Mouse (Mus musculus): ENCODE measurements at regions not wholly inside any gene's neighbourhood (a gene's known extent, or its start where the extent isn't known, plus 50 kb on each side); places are given as distances from the start of the nearest gene placed in this dataset.

GRCm38 (mm10) chr13:54285968-54286367, 85.2 kb upstream of the Cplx2 start:
- DNase-seq (ENCODE audit: low read depth): no peak

GRCm38 (mm10) chr13:54286616-54287015, 84.5 kb upstream of the Cplx2 start:
- no peak for DNase-seq (ENCODE audit: low read depth)

- DNase-seq (ENCODE audit: low read depth): no peak
These were observed 81.1 kb upstream of the Cplx2 start for GRCm38 (mm10) chr13:54290066-54290465.

GRCm38 (mm10) chr13:54292394-54292793, 78.8 kb upstream of the Cplx2 start:
- DNase-seq (ENCODE audit: low read depth): no peak

GRCm38 (mm10) chr13:54293006-54293405, 78.1 kb upstream of the Cplx2 start:
- DNase-seq (ENCODE audit: low read depth): no peak

- peak; percentile 3 for DNase-seq (ENCODE audit: low read depth)
These were observed 75.5 kb upstream of the Cplx2 start for GRCm38 (mm10) chr13:54295475-54296259.

- DNase-seq (ENCODE audit: low read depth): no peak
These were observed 74.9 kb upstream of the Cplx2 start for GRCm38 (mm10) chr13:54296260-54296555.

GRCm38 (mm10) chr13:54298851-54299250, 72.3 kb upstream of the Cplx2 start:
- DNase-seq (ENCODE audit: low read depth): no peak

- no peak for DNase-seq (ENCODE audit: low read depth)
These were observed 71.9 kb upstream of the Cplx2 start for GRCm38 (mm10) chr13:54299295-54299694.

- DNase-seq (ENCODE audit: low read depth): no peak
These were observed 70.0 kb upstream of the Cplx2 start for GRCm38 (mm10) chr13:54301110-54301509.

GRCm38 (mm10) chr13:54301677-54302076, 69.5 kb upstream of the Cplx2 start:
- no peak for DNase-seq (ENCODE audit: low read depth)

GRCm38 (mm10) chr13:54302351-54303070, 68.6 kb upstream of the Cplx2 start:
- DNase-seq (ENCODE audit: low read depth): no peak

- peak; percentile 16 for DNase-seq (ENCODE audit: low read depth)
These were observed 67.9 kb upstream of the Cplx2 start for GRCm38 (mm10) chr13:54303071-54303924.

GRCm38 (mm10) chr13:54304251-54304650, 66.9 kb upstream of the Cplx2 start:
- DNase-seq (ENCODE audit: low read depth): no peak

- DNase-seq (ENCODE audit: low read depth): no peak
These were observed 62.6 kb upstream of the Cplx2 start for GRCm38 (mm10) chr13:54308591-54308990.

GRCm38 (mm10) chr13:54309354-54309753, 61.8 kb upstream of the Cplx2 start:
- DNase-seq (ENCODE audit: low read depth): no peak

- DNase-seq (ENCODE audit: low read depth): no peak
These were observed 61.0 kb upstream of the Cplx2 start for GRCm38 (mm10) chr13:54310144-54310543.

- no peak for DNase-seq (ENCODE audit: low read depth)
These were observed 59.7 kb upstream of the Cplx2 start for GRCm38 (mm10) chr13:54311327-54312026.

GRCm38 (mm10) chr13:54312405-54313185, 58.6 kb upstream of the Cplx2 start:
- DNase-seq (ENCODE audit: low read depth): no peak

- DNase-seq (ENCODE audit: low read depth): no peak
These were observed 55.8 kb upstream of the Cplx2 start for GRCm38 (mm10) chr13:54315333-54315732.

- DNase-seq (ENCODE audit: low read depth): no peak
These were observed 54.2 kb upstream of the Cplx2 start for GRCm38 (mm10) chr13:54316907-54317306.

Data from induced T-regulatory cell, adult 2 months (primary cell).